Mouse (Mus musculus) right cerebral cortex, postnatal 36 days (tissue): ENCODE data around the gene Tmem185b.

Experiments used
- DNase-seq, 2 experiments: peaks; one replicate each; pipeline ENCODE4 v3.0.0; 2022; ENCODE audit warnings: low spot score in 2 of 2, mixed read lengths in 1 of 2

Gene Tmem185b

GRCm38 (mm10) chr1:119539252-119539651 is 13.3 kb downstream of the Tmem185b start:
- DNase-seq = no peak

GRCm38 (mm10) chr1:119540836-119541557 is 15.0 kb downstream of the Tmem185b start:
- no peak for DNase-seq

- no peak for DNase-seq
Observed at GRCm38 (mm10) chr1:119541570-119541969, 15.6 kb downstream of the Tmem185b start.

GRCm38 (mm10) chr1:119543316-119543715 is 17.4 kb downstream of the Tmem185b start:
- DNase-seq = no peak

- no peak for DNase-seq
Observed at GRCm38 (mm10) chr1:119544611-119545155, 18.7 kb downstream of the Tmem185b start.

- no peak for DNase-seq
Observed at GRCm38 (mm10) chr1:119545164-119545563, 19.2 kb downstream of the Tmem185b start.

GRCm38 (mm10) chr1:119545671-119546070 is 19.7 kb downstream of the Tmem185b start:
- DNase-seq = no peak

GRCm38 (mm10) chr1:119546490-119546889 is 20.5 kb downstream of the Tmem185b start:
- DNase-seq = no peak

GRCm38 (mm10) chr1:119548668-119549326 is 22.8 kb downstream of the Tmem185b start:
- DNase-seq = peak; percentile 60 to 65

- no peak for DNase-seq
Observed at GRCm38 (mm10) chr1:119549327-119549689, 23.3 kb downstream of the Tmem185b start.

- DNase-seq = no peak
Observed at GRCm38 (mm10) chr1:119550064-119550463, 24.1 kb downstream of the Tmem185b start.

- no peak for DNase-seq
Observed at GRCm38 (mm10) chr1:119551651-119552050, 25.7 kb downstream of the Tmem185b start.

GRCm38 (mm10) chr1:119555651-119556050 is 29.7 kb downstream of the Tmem185b start:
- DNase-seq = no peak

- DNase-seq = no peak
Observed at GRCm38 (mm10) chr1:119557641-119558395, 31.9 kb downstream of the Tmem185b start.

GRCm38 (mm10) chr1:119565531-119565930 is 39.6 kb downstream of the Tmem185b start:
- DNase-seq = no peak

GRCm38 (mm10) chr1:119570134-119570533 is 44.2 kb downstream of the Tmem185b start:
- DNase-seq = no peak
